Comparison of ENCODE assay signal across 8 mouse cellular contexts in the genomic region with DNA sequence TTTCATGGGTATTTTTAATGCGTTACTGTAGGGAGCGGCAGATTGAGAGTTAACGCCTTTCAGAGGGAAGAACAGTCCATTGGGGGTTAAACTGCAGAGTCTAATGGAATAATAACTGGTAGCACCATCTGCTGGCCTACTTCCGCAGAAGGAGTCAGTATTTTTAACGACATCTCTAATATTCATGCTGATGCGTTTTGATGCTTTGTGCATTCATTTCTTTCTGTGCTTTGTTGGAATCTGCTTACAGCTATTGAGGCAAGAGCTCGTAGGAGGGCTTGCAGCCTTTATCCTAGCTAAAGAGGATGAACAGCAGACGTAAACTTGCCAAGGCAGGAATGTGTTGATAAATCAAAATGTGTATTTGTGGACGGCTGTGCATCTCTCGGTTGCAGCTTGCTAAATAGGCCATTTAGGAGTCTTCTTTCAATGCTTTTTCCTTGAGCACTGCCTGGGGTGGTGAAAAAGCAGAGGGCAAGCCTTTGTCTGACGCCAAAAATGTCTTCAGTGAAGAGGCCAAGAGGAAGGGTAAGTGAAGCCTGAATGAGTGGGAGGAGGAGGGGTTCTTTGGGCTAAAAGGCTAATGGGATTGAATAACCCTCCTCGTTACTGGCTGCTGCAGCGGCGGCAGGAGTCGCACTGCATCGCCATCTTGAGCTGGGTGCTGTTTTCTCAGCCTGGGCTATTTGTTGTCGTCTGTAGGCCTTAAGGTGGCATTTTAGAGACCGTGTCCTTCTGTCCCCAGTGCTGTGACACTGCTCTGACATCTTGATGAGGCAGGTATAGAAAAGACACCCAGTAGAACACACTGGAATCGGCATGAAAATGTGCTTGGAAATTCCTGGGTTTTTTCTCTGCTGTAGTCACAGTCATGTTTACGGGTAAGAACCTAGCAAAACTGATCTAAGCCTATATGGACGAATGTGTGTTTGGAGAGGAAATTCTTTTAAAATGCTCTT.
DNase-seq lines count a peak whose midpoint lies in the region; ATAC-seq and TF ChIP-seq lines count a peak whose summit lies in the region.

No protein-coding gene starts in this region.

- intact Hi-C loops in heart, postnatal 25 days (cut with DNase I) = loop anchor here (2.0 kb wide), 3 partner anchors 46 to 160 kb away; a partner anchor contains a TSS

- peak overlapping the region; percentile 65 for H3K4me3 ChIP-seq in G1E (ENCODE audit: low read depth, low read length)
- peak overlapping the region; percentile 52 for H3K4me3 ChIP-seq in forebrain, embryonic 15.5 days
- H3K4me3 ChIP-seq in lung, adult 2 months (replicated peaks; ENCODE audit: extremely low read depth, low read depth, low read length) = peak overlapping the region; percentile 60
- peak overlapping the region; percentile 51 for H3K4me3 ChIP-seq in olfactory bulb, adult 2 months (ENCODE audit: insufficient read depth, low read depth, low read length)
- peak overlapping the region; percentile 97 for H3K4me3 ChIP-seq in thymus, adult 2 months (ENCODE audit: control insufficient read depth, insufficient read depth, low read length)

- H3K9ac ChIP-seq in forebrain, embryonic 15.5 days (replicated peaks) = peak overlapping the region; percentile 80

- peak overlapping the region; percentile 99 for H3K27ac ChIP-seq in forebrain, embryonic 15.5 days (replicated peaks)
- H3K27ac ChIP-seq in olfactory bulb, adult 2 months (ENCODE audit: insufficient read depth, low read depth, low read length) = peak overlapping the region; percentile 100
- peak overlapping the region; percentile 99 for H3K27ac ChIP-seq in thymus, adult 2 months (ENCODE audit: control insufficient read depth, insufficient read depth, low read length)

- peaks cover 9% of the 10 kb centered on the region for H3K36me3 ChIP-seq in G1E (replicated peaks)
- H3K36me3 ChIP-seq in forebrain, embryonic 15.5 days = no peaks in the 10 kb centered on the region
- H3K36me3 ChIP-seq in thymus, adult 2 months (ENCODE audit: control insufficient read depth, insufficient read depth, low read length) = no peaks in the 10 kb centered on the region

- peak; percentile 62; the same call in 1 of the 2 replicates for TF ChIP-seq POLR2A in lung, adult 2 months (IDR thresholded peaks at IDR 0.05; ENCODE audit: borderline replicate concordance, extremely low read depth, low read depth, low read length)
- TF ChIP-seq POLR2A in olfactory bulb, adult 2 months (IDR thresholded peaks at IDR 0.05; ENCODE audit: insufficient read depth, low read depth, low read length) = 0 out of 2 replicates have a peak, but pooled peaks have one; percentile 37
- peak; percentile 46; the same call in 1 of the 2 replicates for TF ChIP-seq POLR2A in thymus, adult 2 months (IDR thresholded peaks at IDR 0.05; ENCODE audit: control insufficient read depth, extremely low read depth, insufficient read depth, low read length, poor library complexity)

- no peaks in the 10 kb centered on the region for H3K27me3 ChIP-seq in G1E (ENCODE audit: insufficient read depth, low read length)
- H3K27me3 ChIP-seq in forebrain, embryonic 15.5 days = no peaks in the 10 kb centered on the region
- no peaks in the 10 kb centered on the region for H3K27me3 ChIP-seq in thymus, adult 2 months (ENCODE audit: control insufficient read depth, insufficient read depth, low read length)

- under 1% methylated on average over 21 of the region's 21 CpGs for WGBS in forebrain, embryonic 15.5 days
- WGBS in lung, adult 2 months = 2% methylated on average over 21 of the region's 21 CpGs
- under 1% methylated on average over 21 of the region's 21 CpGs for WGBS in olfactory bulb, adult 2 months
- 1% methylated on average over 21 of the region's 21 CpGs for WGBS in thymus, adult 2 months

- peak overlapping the region; percentile 40 for H3K4me2 ChIP-seq in forebrain, embryonic 15.5 days (replicated peaks)

- DNase-seq in G1E (ENCODE audit: low spot score) = peak; percentile 55
- DNase-seq in cerebellum, adult 11-12 months = peak; percentile 81
- peak; percentile 33 for DNase-seq in heart, postnatal 25 days (ENCODE audit: low spot score)
- peak; percentile 61 to 88 for DNase-seq in layer of hippocampus, adult 18-20 months (ENCODE audit: low spot score in 2 of 2)
- DNase-seq in lung, adult 2 months = peak; percentile 60
- peak; percentile 64 for DNase-seq in thymus, adult 2 months

- H3K4me1 ChIP-seq in G1E (ENCODE audit: insufficient read depth, low read depth, low read length) = peaks cover 33% of the 10 kb centered on the region
- H3K4me1 ChIP-seq in forebrain, embryonic 15.5 days = peaks cover 37% of the 10 kb centered on the region
- H3K4me1 ChIP-seq in lung, adult 2 months (ENCODE audit: control insufficient read depth, insufficient read depth, low read length) = peaks cover 2% of the 10 kb centered on the region
- H3K4me1 ChIP-seq in olfactory bulb, adult 2 months (ENCODE audit: control insufficient read depth, insufficient read depth, low read length) = peaks cover 5% of the 10 kb centered on the region
- peaks cover 3% of the 10 kb centered on the region for H3K4me1 ChIP-seq in thymus, adult 2 months (replicated peaks; ENCODE audit: control insufficient read depth, insufficient read depth, low read length)

- ATAC-seq in G1E (ENCODE audit: extremely low read depth, insufficient number of reproducible peaks, low FRiP score, poor library complexity, severe bottlenecking) = peak; percentile 75
- peak; percentile 97 for ATAC-seq in forebrain, embryonic 15.5 days (replicated peaks)

- H3K9me3 ChIP-seq in G1E (replicated peaks) = no peaks in the 10 kb centered on the region
- no peaks in the 10 kb centered on the region for H3K9me3 ChIP-seq in forebrain, embryonic 15.5 days

- no peak for TF ChIP-seq CTCF in G1E (IDR thresholded peaks at IDR 0.05; ENCODE audit: low read depth, low read length)
- TF ChIP-seq CTCF in lung, adult 2 months (IDR thresholded peaks at IDR 0.05; ENCODE audit: insufficient read depth, low read length) = peak; percentile 23; the same call in 1 of the 2 replicates
- no peak for TF ChIP-seq CTCF in olfactory bulb, adult 2 months (IDR thresholded peaks at IDR 0.05; ENCODE audit: insufficient read depth, low read depth, low read length)
- TF ChIP-seq CTCF in thymus, adult 2 months (IDR thresholded peaks at IDR 0.05; ENCODE audit: borderline replicate concordance, control insufficient read depth, extremely low read depth, insufficient read depth, low read length, poor library complexity) = no peak

Comparison
In these comparisons a context has a peak if more than half of its experiments do, and no peak if none do; other contexts are left out.
1. Peak in every context shown above with its lines: DNase-seq, ATAC-seq, H3K4me3 ChIP-seq and H3K27ac ChIP-seq.